Mouse (Mus musculus): ENCODE data around the gene Klhl32.
"Not testable (repeated sequence)": the region's sequence is repeated elsewhere in the genome, so short reads cannot be mapped to it uniquely, and the experiment has no call there.

The Klhl32 gene

GRCm38 (mm10) chr4:24795180-24795579 lies 55.7 kb downstream of the Klhl32 start:
- no peak for DNase-seq (ENCODE audit: low spot score)

- no peak for DNase-seq (ENCODE audit: low spot score)
Measured at GRCm38 (mm10) chr4:24793726-24794345, 57.1 kb downstream of the Klhl32 start.

- no peak for DNase-seq (ENCODE audit: low spot score)
Measured at GRCm38 (mm10) chr4:24792416-24792981, 58.4 kb downstream of the Klhl32 start.

- no peak for DNase-seq (ENCODE audit: low spot score)
Measured at GRCm38 (mm10) chr4:24789331-24789730, 61.6 kb downstream of the Klhl32 start.

GRCm38 (mm10) chr4:24785757-24786532 lies 65.0 kb downstream of the Klhl32 start:
- no peak for DNase-seq (ENCODE audit: low spot score)

- no peak for DNase-seq (ENCODE audit: low spot score)
Measured at GRCm38 (mm10) chr4:24765919-24766318, 85.0 kb downstream of the Klhl32 start.

GRCm38 (mm10) chr4:24765469-24765868 lies 85.5 kb downstream of the Klhl32 start:
- no peak for DNase-seq (ENCODE audit: low spot score)

- DNase-seq (ENCODE audit: low spot score) = no peak
Measured at GRCm38 (mm10) chr4:24764558-24764957, 86.4 kb downstream of the Klhl32 start.

GRCm38 (mm10) chr4:24763451-24763850 lies 87.5 kb downstream of the Klhl32 start:
- no peak for DNase-seq (ENCODE audit: low spot score)

- no peak for DNase-seq (ENCODE audit: low spot score)
Measured at GRCm38 (mm10) chr4:24758954-24759353, 92.0 kb downstream of the Klhl32 start.

GRCm38 (mm10) chr4:24752517-24753208 lies 98.3 kb downstream of the Klhl32 start:
- DNase-seq (ENCODE audit: low spot score) = no peak

- no peak for DNase-seq (ENCODE audit: low spot score)
Measured at GRCm38 (mm10) chr4:24737080-24737479, 113.8 kb downstream of the Klhl32 start.

- peak; percentile 18 for DNase-seq (ENCODE audit: low spot score)
Measured at GRCm38 (mm10) chr4:24720834-24721233, 130.1 kb downstream of the Klhl32 start.

- DNase-seq (ENCODE audit: low spot score) = no peak
Measured at GRCm38 (mm10) chr4:24715559-24715958, 135.4 kb downstream of the Klhl32 start.

GRCm38 (mm10) chr4:24714367-24714766 lies 136.6 kb downstream of the Klhl32 start:
- no peak for DNase-seq (ENCODE audit: low spot score)

- DNase-seq (ENCODE audit: low spot score) = no peak
Measured at GRCm38 (mm10) chr4:24698528-24699117, 152.3 kb downstream of the Klhl32 start.

GRCm38 (mm10) chr4:24680080-24680479 lies 170.8 kb downstream of the Klhl32 start:
- DNase-seq (ENCODE audit: low spot score) = no peak

GRCm38 (mm10) chr4:24670007-24670406 lies 180.9 kb downstream of the Klhl32 start:
- DNase-seq (ENCODE audit: low spot score) = no peak

- DNase-seq (ENCODE audit: low spot score) = no peak
Measured at GRCm38 (mm10) chr4:24659218-24659617, 191.7 kb downstream of the Klhl32 start.

- not testable (repeated sequence) for DNase-seq (ENCODE audit: low spot score)
Measured at GRCm38 (mm10) chr4:24644735-24645134, 206.2 kb downstream of the Klhl32 start.

GRCm38 (mm10) chr4:24642306-24642705 lies 208.6 kb downstream of the Klhl32 start:
- no peak for DNase-seq (ENCODE audit: low spot score)
